Mouse (Mus musculus) neural tube, embryonic 15.5 days (tissue): ENCODE measurements around the gene Stub1. TPM values are rescaled to one million over a fixed set of nuclear protein-coding genes. Genes with fewer than 3 reads are reported as not detected.

ENCODE experiments used
- ATAC-seq: fragments of 200-750 bp; cut with Nextera tagmentation; 2 replicates; pipeline ENCODE4 v1.8.0; 2017; ENCODE audit warnings: mild to moderate bottlenecking, moderate TSS enrichment, moderate library complexity; ENCODE audit not compliant: low FRiP score
- H3K27ac ChIP-seq: fragments of 300-500 bp; sonication (generic); replicated peaks from 2 replicates; pipeline ENCODE4 v1.5.1; 2015; ENCODE audit warnings: mild to moderate bottlenecking, inconsistent platforms
- H3K27me3 ChIP-seq: fragments of 300-500 bp; sonication (generic); replicated peaks from 2 replicates; pipeline ENCODE4 v1.6.1; 2015; ENCODE audit warnings: inconsistent platforms
- H3K36me3 ChIP-seq: fragments of 300-500 bp; sonication (generic); 2 replicates; pipeline ENCODE4 v1.6.1; 2015; ENCODE audit warnings: inconsistent platforms
- H3K4me1 ChIP-seq: fragments of 300-500 bp; sonication (generic); 2 replicates; pipeline ENCODE4 v1.6.1; 2015; ENCODE audit warnings: inconsistent platforms
- H3K4me2 ChIP-seq: fragments of 300-500 bp; sonication (generic); 2 replicates; pipeline ENCODE4 v1.6.1; 2015; ENCODE audit warnings: inconsistent platforms, mild to moderate bottlenecking, moderate library complexity
- H3K4me3 ChIP-seq: fragments of 300-500 bp; sonication (generic); replicated peaks from 2 replicates; pipeline ENCODE4 v1.5.1; 2015; ENCODE audit warnings: mild to moderate bottlenecking, inconsistent platforms
- H3K9ac ChIP-seq: fragments of 300-500 bp; sonication (generic); replicated peaks from 2 replicates; pipeline ENCODE4 v1.6.1; 2015; ENCODE audit warnings: mild to moderate bottlenecking, inconsistent platforms
- H3K9me3 ChIP-seq: fragments of 300-500 bp; sonication (generic); replicated peaks from 2 replicates; pipeline ENCODE4 v1.6.1; 2016; ENCODE audit warnings: inconsistent platforms
- WGBS: fragments of 180-500 bp; shearing (Covaris S2); methylation state at CpG from one replicate; pipeline ENCODE4 v1.1.7; 2015; ENCODE audit warnings: mixed read lengths; 5-methylcytosine and 5-hydroxymethylcytosine counted together
- polyA plus RNA-seq: library from polyadenylated mRNA; unstranded; fragments of >200 nt; fragmentation: Nextera tagmentation; extraction: Ambion mirVana; gene quantifications from 2 replicates; pipeline ENCODE4 v1.2.1, GENCODE M21; 2015

Gene Stub1
- 380 TPM in 2 replicates for polyA plus RNA-seq

DNA sequence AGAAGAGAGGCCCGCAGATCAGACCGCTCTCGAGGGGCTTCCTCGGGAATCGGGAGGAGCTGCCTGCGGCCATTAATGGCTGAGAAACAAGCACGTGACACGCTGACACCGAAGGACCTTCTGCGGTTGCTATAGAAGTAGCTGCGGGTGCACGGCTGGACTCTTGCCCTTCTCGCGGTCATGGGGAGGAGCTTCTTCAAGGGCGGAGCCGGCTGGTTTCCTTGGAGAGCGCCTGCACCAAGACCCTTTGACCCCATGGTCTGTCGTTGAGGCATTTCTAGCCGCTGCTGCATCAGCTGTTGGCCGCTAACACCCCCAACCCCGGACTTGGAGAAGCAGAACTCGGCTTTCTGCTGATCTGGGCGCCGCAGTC, at the start of gene Stub1:
Gene Stub1 (minus strand): TSS at position 114 of the 373 bp plus-strand sequence.
- H3K27ac ChIP-seq: peak within 1 kb of the TSS; percentile 99
- WGBS: 0% methylated on average over 24 of the region's 24 CpGs
- peaks cover 85% of the 10 kb centered on the region for H3K4me1 ChIP-seq
- no peaks in the 10 kb centered on the region for H3K27me3 ChIP-seq
- ATAC-seq: peak; percentile 54
- H3K9ac ChIP-seq: peak within 1 kb of the TSS; percentile 92
- H3K36me3 ChIP-seq: peaks cover 32% of the 10 kb centered on the region
- peak within 1 kb of the TSS; percentile 92 for H3K4me3 ChIP-seq
- peak within 1 kb of the TSS; percentile 98 for H3K4me2 ChIP-seq
- no peaks in the 10 kb centered on the region for H3K9me3 ChIP-seq

DNA sequence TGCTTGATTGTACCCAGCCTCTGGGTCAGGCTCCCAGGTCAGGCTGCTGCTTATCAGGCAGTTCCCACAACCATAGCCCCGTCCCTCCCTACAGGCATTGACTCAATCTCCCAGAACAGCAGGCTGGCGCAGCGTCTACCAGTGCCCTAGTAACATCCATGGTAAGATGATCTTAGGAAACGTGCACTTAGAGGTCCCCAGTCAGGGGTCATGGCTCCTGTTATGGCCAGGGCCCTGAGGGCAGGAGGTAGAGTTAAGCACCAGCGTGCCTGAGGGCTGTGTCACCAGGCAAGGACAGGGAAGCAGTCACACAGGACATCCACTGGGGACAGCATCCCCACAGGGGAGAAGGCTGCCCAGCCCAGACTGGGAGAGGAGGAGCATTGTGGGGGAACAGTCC, 49.1 kb upstream of the Stub1 start:
- no peaks in the 10 kb centered on the region for H3K9me3 ChIP-seq
- H3K27ac ChIP-seq: no peak overlapping the region
- no peak overlapping the region; the same call in 1 of the 2 replicates for H3K9ac ChIP-seq
- H3K4me1 ChIP-seq: peaks cover 28% of the 10 kb centered on the region; the same call in 1 of the 2 replicates
- no peak overlapping the region for H3K4me2 ChIP-seq
- H3K36me3 ChIP-seq: peaks cover 47% of the 10 kb centered on the region
- no peak overlapping the region for H3K4me3 ChIP-seq
- H3K27me3 ChIP-seq: no peaks in the 10 kb centered on the region
- no peak for ATAC-seq
- WGBS: 43% methylated on average over 5 of the region's 5 CpGs

DNA sequence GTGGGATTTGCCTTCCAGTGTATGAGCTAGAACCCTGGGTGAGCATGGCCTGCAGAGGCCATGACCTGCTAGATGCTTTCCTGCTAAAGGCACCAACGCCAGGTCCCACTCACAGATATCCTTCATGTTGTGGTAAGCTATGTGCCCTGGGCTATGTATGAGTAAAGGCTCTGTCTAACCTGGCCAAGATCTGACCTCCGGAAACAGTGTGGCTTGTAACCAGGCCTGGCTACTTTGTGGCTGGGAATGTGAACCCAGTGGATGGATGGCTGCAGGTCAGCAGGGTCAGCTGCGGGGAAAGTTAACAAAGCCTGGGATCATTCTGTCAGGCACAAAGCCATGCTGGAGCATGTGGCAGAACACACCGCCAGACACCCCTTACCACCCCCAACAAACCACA, 48.5 kb upstream of the Stub1 start:
- H3K4me2 ChIP-seq: no peak overlapping the region
- H3K27ac ChIP-seq: 0 out of 2 replicates have a peak overlapping the region, but pooled peaks have one; percentile 19
- peaks cover 44% of the 10 kb centered on the region for H3K36me3 ChIP-seq
- no peaks in the 10 kb centered on the region for H3K9me3 ChIP-seq
- H3K4me3 ChIP-seq: no peak overlapping the region
- no peaks in the 10 kb centered on the region for H3K27me3 ChIP-seq
- H3K9ac ChIP-seq: no peak overlapping the region
- peaks cover 33% of the 10 kb centered on the region for H3K4me1 ChIP-seq
- WGBS: 16% methylated on average over 4 of the region's 4 CpGs
- no peak for ATAC-seq

DNA sequence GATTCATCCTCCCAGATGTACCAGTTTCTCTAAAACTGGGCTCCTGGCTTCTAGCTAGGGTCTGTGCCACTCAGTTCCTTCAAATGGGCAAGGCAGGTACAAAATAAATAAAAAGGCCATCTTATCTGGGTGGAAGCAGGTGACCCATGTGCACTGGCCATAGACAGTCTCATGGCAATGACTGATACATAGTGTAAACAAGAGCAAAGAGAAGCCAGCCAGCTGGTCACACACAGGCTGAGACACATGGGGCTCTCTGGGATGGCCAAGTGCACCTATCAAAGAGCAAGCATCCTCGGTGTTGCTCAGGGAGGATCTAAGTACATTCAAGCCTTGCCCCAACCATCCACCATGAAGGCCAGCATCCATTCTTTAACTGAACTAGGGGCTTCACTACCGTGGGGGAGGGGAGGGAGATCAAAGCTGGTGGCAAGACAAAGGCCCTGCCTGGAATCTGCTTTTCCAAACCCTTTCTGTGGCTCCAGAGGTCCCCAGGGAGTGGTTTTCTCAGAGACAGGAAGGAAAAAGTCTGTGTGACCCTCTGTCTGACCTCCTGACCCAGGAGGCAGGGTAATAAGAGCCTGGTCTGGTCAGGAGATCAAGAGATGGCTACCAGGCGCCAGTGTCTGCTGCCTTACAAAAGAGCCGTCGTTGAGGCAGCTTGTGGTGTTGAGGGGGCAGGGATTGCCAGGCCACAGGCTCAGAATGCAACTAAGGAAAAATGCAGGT, 47.9 kb upstream of the Stub1 start:
- Histone ChIP-seq H3K36me3 (peaks cover 42% of the 10 kb centered on the region), H3K4me2 (no peak overlapping the region), H3K4me3 (no peak overlapping the region), H3K27me3 (no peaks in the 10 kb centered on the region), H3K9me3 (no peaks in the 10 kb centered on the region), H3K4me1 (peaks cover 39% of the 10 kb centered on the region), H3K27ac (0 out of 2 replicates have a peak overlapping the region, but pooled peaks have one; percentile 19), H3K9ac (no peak overlapping the region)
- no peak for ATAC-seq
- WGBS: 7% methylated on average over 5 of the region's 5 CpGs

DNA sequence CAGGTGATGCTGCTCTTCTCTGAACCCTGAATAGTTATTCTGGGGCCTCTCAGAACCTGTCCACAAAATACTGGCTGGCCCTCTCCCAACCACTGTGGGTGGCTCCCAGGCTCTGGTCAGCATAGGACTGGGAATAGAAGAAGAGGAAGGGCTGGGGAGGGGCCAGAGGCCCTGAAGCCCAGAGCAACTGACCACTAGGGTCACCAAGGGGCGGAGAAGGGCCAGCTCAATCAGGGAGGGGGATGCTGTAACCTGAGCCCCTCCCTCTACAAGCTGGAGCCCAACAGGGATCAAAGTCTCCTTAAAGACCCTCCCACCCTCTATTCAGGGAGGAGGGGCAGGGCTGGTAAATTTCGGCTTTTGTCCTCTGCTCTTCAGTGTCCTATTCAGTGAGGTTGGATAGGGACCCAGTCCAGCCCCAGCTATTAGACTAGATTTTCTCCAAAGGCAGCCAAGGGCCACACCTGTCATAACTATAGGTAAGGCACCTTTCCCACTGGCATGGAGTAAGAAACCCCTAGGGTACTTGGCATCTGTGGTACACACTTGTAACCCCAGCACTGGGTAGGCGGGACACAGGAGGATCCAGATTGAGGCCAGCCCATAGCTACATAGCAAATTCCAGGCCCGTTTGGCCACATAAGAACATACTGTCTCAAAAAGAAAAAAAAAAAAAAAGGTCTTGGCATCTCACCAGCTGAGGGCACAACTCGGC, 47.1 kb upstream of the Stub1 start, which contains the start of gene Wfikkn1:
Gene Wfikkn1 (minus strand): TSS at position 663 of the 715 bp plus-strand sequence.
- H3K27me3 ChIP-seq: no peaks in the 10 kb centered on the region
- H3K27ac ChIP-seq: 0 out of 2 replicates have a peak within 1 kb of the TSS, but pooled peaks have one; percentile 19
- H3K4me2 ChIP-seq: no peak within 1 kb of the TSS
- H3K9ac ChIP-seq: no peak within 1 kb of the TSS
- ATAC-seq: no peak
- H3K9me3 ChIP-seq: no peaks in the 10 kb centered on the region
- WGBS: 29% methylated on average over 5 of the region's 5 CpGs
- peaks cover 42% of the 10 kb centered on the region for H3K36me3 ChIP-seq
- peaks cover 39% of the 10 kb centered on the region for H3K4me1 ChIP-seq
- no peak within 1 kb of the TSS for H3K4me3 ChIP-seq

DNA sequence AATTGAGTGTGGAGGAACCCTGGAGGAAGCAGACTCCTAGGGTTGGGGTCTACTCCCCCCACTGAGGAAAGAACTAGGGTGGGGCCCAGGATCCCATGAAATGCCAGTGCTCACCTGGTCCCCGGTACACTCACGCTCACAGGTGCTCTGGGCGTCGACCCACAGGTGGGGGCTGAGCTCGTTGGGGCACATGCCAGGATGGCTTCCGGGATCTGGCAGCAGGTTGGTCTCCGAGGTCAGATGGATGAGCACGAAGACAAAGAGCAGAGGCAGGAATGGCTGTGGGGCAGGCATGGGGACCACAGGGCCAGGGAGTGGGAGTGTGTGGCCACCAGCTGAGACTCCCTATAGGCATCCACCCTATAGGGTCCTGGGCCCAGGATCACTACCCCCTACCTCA, 46.5 kb upstream of the Stub1 start:
- no peak overlapping the region for H3K4me3 ChIP-seq
- 64% methylated on average over 8 of the region's 8 CpGs for WGBS
- H3K9me3 ChIP-seq: no peaks in the 10 kb centered on the region
- H3K36me3 ChIP-seq: peaks cover 42% of the 10 kb centered on the region
- H3K4me2 ChIP-seq: no peak overlapping the region
- H3K4me1 ChIP-seq: peaks cover 39% of the 10 kb centered on the region
- H3K9ac ChIP-seq: no peak overlapping the region
- ATAC-seq: no peak
- no peak overlapping the region for H3K27ac ChIP-seq
- no peaks in the 10 kb centered on the region for H3K27me3 ChIP-seq

DNA sequence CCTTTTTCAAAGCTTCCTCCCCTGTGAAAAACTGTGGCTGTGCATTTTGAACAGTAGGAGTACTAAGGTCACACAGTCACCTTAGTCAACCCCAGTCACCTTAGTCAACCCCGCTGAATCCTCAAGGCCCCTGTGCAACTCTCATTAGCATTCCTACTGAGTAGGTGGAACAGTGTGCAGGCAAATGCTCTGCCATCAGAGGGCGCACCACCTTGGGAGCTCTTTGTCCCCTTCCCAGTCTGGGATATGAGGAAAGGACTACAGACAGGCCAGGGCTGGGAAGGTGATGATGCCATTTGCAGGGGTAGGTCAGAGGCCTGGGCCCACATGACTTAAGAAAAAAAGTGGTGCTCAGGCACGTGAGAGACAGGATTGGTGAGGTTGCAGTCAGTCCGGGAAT, 46.1 kb upstream of the Stub1 start:
- H3K9ac ChIP-seq: no peak overlapping the region
- H3K27ac ChIP-seq: no peak overlapping the region
- ATAC-seq: no peak
- H3K9me3 ChIP-seq: no peaks in the 10 kb centered on the region
- 48% methylated on average over 4 of the region's 4 CpGs for WGBS
- peaks cover 42% of the 10 kb centered on the region for H3K4me1 ChIP-seq
- no peak overlapping the region for H3K4me3 ChIP-seq
- no peak overlapping the region for H3K4me2 ChIP-seq
- peaks cover 37% of the 10 kb centered on the region for H3K36me3 ChIP-seq
- H3K27me3 ChIP-seq: no peaks in the 10 kb centered on the region

DNA sequence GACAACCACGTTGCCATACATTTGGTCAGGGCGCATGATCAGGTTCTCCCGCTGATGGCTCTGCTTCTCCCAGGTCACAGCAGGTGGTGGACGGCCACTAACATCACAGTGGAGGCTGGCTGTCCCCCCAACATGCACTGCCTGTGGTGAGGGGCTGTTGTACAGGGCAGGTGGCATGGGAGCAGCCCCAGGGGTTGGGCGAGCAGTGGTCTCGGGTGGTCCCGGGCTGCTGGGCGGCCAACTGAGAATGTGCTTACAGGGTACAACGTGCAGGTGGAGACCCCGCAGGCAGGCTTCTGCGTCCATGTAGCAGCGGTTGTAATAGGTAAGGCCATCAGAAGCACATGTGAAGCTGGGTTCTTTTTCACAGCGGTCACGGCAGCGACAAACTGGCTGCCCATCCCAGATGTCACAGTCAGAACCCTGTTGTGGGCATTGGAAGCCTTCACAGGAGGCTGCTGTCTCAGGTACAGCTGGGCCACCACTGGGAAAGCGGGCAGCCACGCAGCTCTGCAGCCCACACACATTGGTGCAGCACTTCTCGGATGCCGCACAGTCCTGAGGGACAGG, 45.5 kb upstream of the Stub1 start:
- no peak for ATAC-seq
- no peak overlapping the region for H3K27ac ChIP-seq
- no peak overlapping the region for H3K9ac ChIP-seq
- H3K4me1 ChIP-seq: peaks cover 47% of the 10 kb centered on the region
- WGBS: 86% methylated on average over 19 of the region's 19 CpGs
- H3K9me3 ChIP-seq: no peaks in the 10 kb centered on the region
- H3K36me3 ChIP-seq: peaks cover 31% of the 10 kb centered on the region
- H3K4me3 ChIP-seq: no peak overlapping the region
- H3K4me2 ChIP-seq: no peak overlapping the region
- H3K27me3 ChIP-seq: no peaks in the 10 kb centered on the region

DNA sequence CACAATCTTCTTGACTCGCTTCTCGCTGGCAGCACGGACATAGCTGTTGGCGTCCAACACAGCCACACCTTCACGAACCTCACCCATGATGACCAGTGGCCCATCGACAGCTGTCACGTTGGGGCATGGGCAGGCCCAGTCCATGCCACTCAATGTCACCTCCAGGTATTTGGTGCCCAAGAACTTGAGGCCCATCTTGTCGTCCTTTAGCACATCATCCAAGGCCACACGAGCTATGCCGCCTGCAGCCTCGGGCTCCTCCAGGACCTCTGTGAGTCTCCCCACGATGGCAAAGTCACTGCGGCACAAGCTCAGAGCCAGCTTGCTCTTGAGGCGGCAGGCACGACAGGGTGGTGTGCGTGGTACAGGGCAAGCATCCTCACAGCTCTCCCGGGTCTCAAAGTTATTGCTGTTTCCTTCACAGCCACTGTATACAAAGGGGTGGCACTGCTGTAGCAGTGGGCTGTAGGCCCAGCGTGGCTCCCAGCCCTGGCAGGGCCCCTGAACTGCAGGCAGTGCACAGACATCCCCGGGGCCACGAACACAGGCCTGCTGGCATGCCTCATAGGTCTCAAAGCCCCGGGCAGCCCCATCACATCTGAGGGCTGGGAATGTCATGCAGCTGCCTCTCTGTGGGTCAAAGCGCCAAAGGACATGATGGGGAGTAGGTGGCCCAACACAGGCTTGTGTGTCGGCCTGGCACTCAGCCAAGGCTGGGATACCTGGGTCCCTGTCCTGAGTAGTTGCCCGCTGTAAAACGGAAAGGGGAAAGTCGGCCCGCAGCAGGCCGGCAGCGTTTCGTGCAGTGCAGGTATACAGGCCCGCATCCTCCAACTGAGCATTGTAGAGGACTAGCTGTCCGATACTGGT, 44.8 kb upstream of the Stub1 start:
- H3K27me3 ChIP-seq: no peaks in the 10 kb centered on the region
- no peak overlapping the region for H3K27ac ChIP-seq
- WGBS: 94% methylated on average over 32 of the region's 32 CpGs
- no peak overlapping the region for H3K4me3 ChIP-seq
- H3K36me3 ChIP-seq: peaks cover 24% of the 10 kb centered on the region
- no peaks in the 10 kb centered on the region for H3K9me3 ChIP-seq
- H3K9ac ChIP-seq: no peak overlapping the region
- H3K4me2 ChIP-seq: no peak overlapping the region
- no peak for ATAC-seq
- peaks cover 51% of the 10 kb centered on the region for H3K4me1 ChIP-seq

DNA sequence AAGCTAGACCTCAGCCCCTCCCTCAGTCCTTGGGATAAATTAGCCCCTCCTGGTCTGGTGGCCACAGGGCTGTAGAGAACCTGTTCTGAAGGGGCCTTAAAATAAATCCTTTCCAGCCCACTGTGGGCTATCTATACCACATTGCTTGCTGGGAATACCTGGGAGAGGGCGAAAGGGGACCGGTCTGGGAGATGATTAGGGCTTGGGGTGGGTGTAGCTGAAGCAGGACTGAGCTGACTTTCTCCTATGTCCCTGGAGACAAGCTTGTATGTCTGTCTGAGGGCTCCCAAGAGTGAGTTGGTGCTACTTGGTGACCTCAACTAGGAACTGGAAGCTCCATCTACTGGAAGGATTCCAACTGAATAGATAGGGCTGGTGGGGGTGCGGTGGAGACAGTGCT, 43.8 kb upstream of the Stub1 start:
- Histone ChIP-seq H3K27me3 (no peaks in the 10 kb centered on the region), H3K9ac (no peak overlapping the region), H3K4me1 (peaks cover 51% of the 10 kb centered on the region), H3K27ac (no peak overlapping the region), H3K36me3 (peaks cover 18% of the 10 kb centered on the region), H3K9me3 (no peaks in the 10 kb centered on the region), H3K4me3 (0 out of 2 replicates have a peak overlapping the region, but pooled peaks have one; percentile 80), H3K4me2 (peak overlapping the region; percentile 75)
- ATAC-seq: no peak
- 94% methylated on average over 3 of the region's 3 CpGs for WGBS

DNA sequence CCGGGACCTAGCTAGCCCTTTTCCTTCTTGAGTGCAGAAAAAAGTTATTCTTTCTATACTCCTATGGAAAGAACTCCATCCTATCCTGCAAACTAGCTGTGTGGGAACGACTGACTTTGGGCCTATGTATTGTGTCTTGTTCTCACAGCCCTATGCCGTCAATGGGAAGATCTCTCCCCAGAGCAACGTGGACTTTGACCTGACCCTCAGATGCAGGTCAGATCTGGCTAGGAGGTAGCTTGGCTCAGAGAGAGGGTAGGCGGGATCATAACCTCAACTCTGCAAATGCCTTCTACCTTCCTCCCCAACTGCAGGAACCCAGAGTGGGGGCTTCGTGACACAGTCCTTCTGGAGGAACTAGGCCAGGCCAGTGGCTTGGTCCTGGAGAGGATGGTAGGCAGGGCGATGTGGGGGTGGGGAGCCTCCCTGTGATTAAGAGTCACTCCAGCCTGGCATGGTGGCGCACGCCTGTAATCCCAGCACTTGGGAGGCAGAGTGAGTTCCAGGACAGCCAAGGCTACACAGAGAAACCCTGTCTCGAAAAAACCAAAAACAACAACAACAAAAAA, 43.2 kb upstream of the Stub1 start:
- Histone ChIP-seq H3K27me3 (no peaks in the 10 kb centered on the region), H3K9me3 (no peaks in the 10 kb centered on the region), H3K27ac (0 out of 2 replicates have a peak overlapping the region, but pooled peaks have one; percentile 98), H3K9ac (peak overlapping the region; percentile 93), H3K4me2 (peak overlapping the region; percentile 75), H3K4me1 (peaks cover 51% of the 10 kb centered on the region), H3K4me3 (peak overlapping the region; percentile 80), H3K36me3 (peaks cover 18% of the 10 kb centered on the region)
- 58% methylated on average over 10 of the region's 10 CpGs for WGBS
- ATAC-seq: no peak
